Mouse (Mus musculus) layer of hippocampus, adult 18-20 months (tissue): ENCODE measurements at regions not wholly inside any gene's neighbourhood (a gene's known extent, or its start where the extent isn't known, plus 50 kb on each side); places are given as distances from the start of the nearest gene placed in this dataset.

ENCODE experiments used
- DNase-seq, 2 experiments: peaks; one replicate each; pipeline ENCODE4 v3.0.0; 2022; ENCODE audit warnings: low spot score in 2 of 2

DNA sequence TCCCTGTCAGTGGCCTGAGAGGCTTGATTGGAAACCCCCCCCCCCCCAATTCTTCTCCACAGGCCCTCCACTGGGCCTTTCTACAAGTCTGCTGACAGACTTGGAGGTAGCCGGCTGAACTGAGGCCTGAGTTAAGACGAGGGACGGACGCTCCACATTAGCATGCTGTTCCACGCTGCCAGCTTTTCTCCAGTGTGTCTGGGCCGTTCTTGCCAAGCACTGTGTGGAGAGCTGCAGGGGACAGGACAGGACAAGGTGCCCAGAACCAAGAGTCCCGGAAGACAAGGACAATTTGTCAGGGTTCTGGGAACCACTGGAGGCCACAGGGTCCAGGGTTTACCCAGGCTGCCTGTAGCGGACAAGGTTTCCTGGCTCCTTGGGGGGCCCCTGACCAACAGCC lies 261.9 kb downstream of the Bcor start:
- DNase-seq = peak in 1 of 2 experiments; percentile 27

DNA sequence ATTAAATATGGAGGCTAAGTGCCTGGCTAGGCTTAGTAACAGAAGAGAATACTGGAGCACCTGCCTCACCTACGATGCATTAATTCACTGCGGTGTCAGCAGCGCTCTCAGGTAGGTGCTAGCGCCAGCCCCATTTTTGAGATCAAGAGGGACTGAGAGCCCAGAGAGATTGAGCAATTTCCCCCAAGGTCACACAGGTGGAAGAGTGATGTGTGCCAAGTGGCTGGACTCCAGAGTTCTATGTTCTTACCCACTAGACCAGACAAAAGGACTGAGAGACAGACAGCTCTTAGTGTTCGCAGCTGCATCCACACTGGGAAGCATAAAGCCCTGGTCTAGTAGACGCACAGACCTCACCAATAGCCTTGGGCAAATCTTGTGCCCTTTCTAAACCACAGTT lies 261.1 kb downstream of the Bcor start:
- no peak for DNase-seq

DNA sequence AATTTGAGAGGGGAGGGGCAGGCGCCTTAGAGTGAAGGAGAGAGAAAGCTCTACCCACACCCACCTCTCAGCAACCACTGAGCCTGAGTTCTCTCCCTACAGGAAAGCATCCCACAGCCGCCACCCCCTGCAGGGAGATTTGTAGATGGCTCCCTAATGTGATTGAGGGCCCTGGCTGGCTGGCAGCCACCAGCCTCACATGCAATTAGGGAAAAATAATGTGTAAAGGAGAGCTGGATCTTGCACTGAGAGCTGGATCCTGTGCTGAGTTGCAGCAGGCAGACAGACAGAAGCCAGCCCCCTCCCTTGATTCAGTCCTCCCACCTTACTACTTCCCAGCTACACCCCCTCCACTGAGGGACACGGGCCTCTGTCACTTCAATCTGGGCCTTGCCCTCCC lies 260.2 kb downstream of the Bcor start:
- no peak for DNase-seq

DNA sequence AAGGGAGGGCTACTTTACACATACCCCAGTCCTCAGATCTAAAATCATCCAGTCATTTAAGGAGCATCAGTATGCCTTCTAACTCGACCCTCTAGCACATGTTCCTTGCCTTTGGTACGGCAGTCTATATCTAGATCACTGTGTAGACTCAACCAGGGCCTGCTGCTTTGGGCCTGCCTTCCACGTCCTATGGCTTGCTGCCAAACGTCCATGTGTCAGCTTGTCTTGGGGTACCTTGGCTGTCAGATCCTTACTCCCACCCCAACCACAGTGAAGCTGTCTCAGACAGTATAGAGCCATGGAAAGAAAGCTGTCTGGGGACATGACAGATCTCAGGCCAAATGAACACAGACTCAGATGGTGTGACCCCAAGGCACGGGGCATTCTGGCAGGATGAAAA lies 258.4 kb downstream of the Bcor start:
- DNase-seq = no peak

DNA sequence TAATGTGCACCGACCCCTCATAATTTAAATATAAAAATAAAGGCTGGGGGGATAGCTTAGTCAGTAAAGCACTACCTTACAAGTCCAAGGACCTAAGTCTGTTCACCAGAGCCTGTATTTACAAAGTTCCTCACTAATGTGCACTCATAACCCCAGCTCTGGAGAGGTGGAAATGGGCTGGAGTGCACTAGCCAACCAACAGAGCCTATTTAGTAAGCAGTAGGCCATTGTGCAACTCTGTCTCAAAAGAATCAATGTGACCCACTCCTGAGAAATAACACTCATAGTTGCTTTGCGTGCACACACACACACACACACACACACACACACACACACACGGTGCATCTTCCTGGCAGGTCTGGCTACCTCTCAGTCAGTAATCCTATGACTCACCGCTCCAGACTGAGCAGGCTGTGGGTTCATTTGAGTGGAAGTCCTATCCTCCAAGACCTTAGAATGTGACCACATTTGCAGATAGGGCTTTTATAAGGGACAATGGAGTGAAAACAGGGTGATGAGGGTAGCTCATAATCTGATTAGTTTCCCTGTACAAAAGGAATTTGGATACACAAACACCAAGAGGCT lies 256.9 kb downstream of the Bcor start:
- DNase-seq = no peak

DNA sequence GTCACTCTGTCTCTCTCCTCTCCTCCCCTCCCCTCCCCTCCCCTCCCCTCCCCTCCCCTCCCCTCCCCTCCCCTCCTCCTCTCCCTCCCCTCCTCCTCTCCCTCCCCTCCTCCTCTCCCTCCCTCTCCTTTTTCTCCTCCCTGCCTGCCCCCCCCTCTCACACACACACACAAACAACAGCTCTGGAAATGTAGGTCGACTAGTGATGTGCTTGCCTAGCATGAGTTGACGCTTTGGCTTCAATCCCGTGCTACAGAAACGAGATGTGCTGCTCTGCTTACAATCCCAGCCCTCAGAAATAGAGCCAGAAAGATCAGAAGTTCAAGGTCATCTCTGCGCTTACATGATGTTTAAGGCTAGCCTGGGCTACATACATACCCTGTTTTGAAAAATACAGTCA lies 254.9 kb downstream of the Bcor start:
- no peak for DNase-seq

DNA sequence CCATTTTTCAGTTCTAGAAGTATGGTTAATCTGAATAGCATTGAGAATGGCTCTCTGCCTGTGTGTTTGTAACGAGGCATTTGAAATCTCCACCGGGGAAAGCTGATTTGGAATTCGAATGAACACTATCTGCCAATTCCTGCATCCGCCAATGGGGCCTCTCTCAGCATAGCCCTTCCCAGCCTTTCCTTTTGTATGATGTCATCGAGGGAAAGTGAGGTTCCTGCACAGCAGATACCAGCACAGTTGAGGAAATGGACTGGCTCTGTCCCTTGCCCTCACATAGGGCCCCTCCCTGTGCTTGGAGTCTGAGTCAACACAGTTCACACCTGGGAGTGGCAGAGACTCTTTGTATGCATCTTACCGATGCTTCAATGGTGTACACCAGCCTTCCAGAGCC lies 253.0 kb downstream of the Bcor start:
- DNase-seq = peak in 1 of 2 experiments; percentile 15

DNA sequence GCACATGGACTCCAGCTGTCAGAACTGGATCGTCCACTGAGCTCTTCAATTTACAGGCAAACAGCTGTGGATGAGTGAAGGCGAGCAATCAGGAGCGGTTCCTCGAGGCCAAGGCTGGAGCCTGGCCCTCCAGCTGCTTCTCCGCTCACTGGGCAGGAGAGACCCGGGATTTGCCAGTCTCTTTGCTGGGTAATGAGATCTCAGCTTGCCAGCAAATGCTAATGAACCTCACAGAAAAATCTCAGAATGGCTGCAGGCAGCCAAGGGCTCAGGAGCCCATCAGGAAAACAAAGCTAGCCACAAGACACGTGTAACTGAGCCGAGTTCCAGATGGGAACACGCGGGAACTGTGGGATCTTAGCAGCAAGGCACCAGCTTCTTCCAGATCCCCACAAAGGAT lies 244.2 kb downstream of the Bcor start:
- peak in 1 of 2 experiments; percentile 17 for DNase-seq

DNA sequence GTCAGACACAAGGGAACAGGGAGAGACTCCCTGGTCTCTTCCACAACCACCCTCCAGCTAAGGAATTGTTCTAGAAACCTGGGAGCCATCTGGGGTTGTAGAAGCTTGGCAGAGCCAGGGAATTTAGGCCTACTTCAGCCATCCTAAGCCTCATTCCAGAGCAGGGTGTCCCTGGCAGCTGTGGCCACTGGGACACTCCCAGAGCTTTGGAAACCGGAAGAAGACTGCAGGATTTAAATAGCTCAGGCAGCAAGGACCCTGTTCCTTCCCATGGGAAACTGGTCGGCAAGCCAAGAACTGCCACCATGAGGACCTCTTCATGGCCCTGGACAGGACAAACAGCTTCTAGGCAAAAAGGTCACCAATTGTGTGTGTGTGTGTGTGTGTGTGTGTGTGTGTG lies 239.9 kb downstream of the Bcor start:
- DNase-seq = no peak

DNA sequence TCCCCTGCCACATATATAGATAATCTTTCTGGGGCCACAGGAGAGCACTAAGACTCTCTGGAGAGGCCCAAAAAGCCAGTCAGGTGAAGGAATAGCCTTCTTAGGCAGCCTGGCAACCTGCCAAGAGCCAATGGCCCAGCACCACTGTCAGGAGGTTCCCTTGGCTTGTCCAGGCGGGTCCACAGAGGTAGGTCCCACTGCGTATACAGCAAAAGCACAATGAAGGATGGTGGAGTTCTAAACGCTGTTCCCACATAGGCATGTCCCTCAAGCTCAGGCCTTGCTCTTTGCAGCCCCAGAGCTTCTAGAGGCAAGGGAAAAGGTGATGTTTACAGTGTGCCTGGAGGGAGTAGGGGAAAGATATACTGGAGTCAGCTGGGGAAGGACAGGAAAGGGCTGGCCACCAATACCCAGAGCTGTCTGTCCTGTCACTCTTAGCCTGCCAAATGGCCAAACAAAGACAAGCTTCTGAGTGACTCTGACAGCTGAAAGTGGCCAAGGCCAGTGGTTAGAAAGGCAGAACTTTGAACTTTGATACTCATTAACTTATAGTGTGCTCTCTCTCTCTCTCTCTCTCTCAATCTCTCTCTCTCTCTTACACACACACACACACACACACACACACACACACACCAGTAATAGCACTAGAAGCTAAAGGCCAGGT lies 235.4 kb downstream of the Bcor start:
- no peak for DNase-seq

DNA sequence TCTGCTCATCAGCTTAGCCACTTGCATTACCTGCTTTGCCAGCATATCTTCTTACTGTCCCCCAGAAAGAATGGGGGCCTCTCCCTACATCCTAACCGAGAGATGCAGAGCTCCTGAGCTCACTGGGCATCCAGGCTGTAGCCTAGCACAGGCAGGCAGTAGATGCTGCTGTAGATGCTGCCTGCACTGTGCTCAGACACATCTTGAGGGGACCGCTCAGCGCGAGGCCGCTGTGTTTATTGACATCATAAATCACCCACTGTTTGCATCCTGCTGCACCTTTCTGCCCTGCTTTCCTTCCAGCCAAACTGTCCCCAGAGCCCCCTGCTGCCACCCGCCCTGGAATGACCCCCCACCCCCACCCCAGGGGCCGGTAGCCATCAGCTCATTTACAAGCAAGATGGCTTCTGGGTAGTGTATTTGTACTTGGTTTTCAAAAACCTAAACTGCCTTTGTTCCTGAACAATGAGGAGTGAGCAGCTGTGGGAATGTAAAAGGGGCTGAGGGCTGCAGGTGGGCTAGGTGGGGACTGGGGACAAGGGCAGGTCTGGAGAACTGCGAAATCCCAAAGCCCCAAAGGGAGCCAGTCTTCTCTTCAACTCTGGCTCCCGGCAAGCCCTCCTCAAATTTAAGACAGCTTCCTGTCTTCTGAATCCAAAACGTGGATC lies 233.2 kb downstream of the Bcor start:
- DNase-seq = no peak

DNA sequence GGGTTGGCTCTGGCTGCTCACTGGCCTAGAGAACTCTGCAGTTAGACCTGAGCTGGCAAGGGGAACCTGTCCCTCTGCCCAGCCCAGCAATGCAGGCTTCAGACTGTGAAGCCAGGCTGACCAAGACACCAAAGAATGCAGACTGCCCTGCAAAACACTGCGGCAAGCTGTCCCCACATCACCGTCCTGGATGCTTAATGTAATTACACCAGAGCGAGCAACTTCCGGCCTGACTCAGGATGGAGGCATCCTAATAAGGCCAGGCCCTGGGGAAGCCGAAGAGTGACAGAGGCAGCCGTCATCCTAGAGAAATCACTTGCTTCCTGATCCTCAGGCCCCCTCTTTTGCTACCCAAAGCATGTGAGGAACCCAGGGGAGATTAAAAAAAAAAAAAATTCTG lies 230.7 kb downstream of the Bcor start:
- DNase-seq = no peak

DNA sequence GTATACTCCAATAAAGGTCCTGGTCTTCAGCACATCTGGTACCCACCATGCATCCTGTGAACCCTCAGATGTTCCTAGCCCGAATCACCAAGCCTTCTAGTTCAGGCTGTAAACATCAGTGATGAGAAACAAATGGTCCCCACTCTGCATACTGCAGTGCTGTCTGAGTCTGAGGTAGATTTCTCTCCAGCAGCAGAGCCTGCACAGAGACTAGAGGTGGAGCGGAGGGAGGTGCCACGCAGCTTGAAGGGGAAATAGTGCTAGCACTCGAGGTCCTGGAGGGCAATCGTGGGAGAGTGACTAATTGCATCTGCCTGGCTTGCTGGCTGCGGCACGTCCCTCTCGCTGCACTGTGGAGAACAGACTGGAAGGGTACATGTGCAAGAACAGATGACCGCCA lies 228.7 kb downstream of the Bcor start:
- no peak for DNase-seq

DNA sequence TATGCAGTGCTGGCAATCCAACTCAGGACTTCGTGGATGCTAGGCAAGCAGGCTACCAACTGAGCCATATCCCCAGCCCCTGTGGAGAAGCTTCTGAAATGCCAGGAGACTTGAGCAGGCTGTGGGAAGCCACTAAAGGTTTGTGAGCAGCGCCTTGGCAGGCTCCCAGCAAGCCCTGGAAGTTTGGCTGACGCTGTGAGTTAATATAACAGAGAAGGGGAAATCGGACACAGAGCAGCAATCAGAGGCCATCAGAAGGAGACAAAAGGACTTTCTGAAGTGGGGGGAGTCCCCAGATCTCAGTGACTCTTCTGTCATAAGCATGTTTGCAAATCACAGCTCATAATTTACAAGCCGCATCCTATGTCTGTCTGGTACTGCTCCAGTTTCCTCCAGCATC lies 224.8 kb downstream of the Bcor start:
- DNase-seq = peak in 1 of 2 experiments; percentile 28

DNA sequence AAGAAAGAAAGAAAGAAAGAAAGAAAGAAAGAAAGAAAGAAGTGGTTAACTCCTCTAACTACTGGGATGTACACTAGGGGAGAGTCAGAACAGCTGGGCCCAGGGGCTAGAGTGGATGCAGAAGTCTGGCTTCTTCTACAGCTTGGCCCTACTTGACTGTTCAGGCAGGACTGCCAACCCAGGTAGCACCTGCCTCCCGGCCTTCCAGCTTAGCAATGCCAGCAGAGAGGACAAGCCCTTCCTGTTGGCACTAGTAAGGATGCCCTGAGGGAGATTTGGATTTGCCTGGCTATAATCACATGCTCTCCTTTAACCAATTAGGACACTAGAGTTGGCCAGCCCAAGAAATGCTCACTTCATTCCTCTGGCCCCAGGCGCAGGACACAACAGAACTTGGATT lies 219.9 kb downstream of the Bcor start:
- DNase-seq = no peak

DNA sequence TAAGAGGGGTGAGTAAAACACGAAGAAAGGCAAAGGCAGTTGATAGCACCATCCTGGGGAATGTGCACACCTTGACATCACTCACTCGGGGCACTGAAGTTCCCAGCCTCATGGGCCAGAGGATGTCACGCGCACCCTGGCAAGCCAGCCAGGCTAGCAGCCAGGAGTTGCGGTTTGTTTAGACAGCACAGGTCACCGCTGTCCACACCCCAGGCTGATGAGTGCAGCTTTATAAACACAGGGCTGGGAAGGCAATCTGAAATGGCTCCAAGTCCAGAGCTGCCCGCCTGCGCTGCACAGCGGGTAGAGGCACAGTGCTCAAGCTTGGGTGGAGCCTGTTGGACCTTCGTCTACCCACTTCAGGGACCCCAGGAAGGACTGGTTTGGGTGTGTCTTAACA lies 216.8 kb downstream of the Bcor start:
- no peak for DNase-seq

DNA sequence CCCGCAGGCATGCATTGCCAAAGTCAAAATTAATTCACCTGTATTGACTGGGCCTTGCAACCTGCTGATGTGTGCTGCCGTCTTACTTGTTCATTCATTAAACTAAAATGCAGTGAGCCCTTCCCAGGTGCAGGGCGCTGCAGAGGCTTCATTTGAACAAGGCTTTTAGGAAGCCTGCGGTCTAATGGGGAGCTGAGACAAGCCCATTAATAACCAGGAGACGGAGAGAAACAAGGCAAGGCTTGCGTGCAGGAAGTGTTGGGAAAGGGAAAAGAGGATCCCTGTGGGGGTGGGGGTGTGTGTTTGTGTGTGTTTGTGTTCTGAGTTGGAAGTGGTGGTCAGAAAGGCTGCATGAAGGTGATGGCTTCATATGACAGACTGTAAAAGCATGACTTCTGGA lies 215.6 kb downstream of the Bcor start:
- no peak for DNase-seq

DNA sequence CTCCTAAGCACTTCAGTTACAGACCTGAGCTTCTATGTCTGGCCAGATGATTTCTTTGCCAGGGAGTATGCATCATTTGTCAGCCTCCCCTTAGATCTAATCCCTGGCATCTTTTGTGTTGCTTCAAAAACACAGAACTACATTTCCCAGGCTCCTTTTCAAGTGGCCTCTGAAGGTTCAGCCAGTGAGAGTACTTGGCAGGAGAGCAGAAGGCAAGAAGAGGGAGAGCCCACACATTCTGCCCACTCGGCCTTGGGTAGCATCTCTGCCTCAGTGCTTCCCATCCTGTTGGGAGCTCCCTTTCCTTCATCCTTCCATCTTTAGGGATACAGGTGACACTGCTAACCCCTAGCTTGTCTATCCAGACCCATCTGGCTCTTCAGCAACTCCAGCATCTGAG lies 214.9 kb downstream of the Bcor start:
- DNase-seq = peak in 1 of 2 experiments; percentile 6

DNA sequence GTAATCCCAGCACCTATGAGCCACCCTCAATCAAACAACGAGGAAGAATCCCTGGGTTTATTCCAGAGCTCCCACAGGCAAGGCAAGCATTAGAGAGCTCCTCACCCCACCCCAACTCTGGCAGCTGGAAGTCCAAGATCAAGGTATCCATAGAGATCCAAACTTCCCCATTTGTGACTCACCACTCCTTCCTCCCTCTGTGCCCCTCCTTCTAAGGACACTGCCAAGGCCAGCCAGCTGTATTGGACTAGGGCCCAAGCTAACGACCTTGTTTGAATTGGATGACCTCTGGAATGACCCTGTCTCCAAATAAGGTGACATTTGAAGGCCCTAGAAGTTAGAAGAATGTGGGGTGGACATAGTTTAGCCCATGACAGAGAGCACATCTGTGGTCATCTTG lies 208.0 kb downstream of the Bcor start:
- no peak for DNase-seq

DNA sequence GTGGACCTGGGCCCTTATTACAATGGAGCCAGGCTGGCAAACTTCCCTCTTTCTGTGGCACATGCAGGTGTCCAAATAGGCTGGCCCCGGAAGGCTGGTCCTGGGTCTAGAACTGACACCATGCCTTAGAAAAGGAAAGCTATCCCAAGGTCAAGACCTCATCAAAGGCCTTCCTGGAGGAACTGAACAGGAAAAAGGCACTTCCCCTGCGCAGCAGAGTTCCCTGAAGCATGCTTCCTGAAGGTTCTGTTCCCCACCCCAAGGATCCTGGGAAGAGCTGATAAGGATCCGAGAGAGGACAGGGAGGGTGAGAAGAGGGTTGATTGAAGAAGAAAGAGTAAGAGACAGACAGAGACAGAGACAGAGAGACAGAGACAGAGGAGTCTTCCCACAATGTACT lies 204.0 kb downstream of the Bcor start:
- no peak for DNase-seq

DNA sequence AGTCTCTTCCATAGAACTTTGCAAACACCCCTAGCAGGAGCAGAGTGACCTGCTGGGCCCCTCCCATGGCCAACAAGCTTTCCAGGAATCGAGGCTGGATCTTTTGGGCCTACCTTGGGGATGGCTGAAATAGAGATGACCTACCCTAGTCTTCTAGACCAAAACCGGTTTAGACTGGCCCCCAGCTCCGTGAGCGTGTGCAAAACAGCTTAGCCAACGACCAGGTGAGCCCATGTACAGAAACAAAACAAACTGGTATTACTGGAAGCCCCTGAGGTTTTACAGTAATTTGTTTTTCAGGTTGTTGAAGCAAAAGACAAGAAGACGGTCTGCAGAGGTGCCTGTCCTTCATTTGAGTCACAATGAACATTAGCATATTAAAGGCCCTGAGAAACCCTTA lies 203.1 kb downstream of the Bcor start:
- DNase-seq = no peak

DNA sequence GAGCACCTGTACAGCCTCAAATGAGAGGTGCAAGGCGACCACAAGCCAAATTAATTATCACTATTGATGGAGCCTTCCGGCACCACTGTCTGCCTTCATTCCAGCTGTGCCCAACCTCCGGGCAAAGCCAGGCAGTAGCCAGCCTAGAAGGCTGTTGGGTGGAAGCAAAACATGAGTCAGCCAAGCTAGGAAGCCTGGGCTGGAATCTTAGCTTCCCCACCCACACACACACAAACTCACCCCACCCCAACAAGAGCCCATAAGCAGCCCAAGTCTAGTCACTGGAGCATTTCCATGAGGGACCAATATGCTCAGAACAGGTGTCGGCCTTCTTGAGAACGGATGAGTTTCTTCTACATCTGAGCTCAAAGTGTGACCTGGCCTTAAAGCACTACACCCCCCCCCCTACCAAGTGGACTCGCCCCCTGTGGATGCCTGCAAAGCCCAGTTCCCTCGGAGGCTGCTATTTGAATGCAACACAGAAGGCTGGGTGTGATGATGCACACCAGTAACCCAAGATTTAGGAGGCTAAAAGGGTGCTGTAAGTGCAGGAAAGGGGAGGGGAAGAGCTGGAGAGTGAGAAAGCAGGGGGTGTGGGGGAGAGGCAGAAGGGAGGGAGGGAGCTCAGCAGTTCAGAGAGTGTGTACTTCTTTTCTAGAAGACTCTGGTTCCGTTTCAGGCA lies 200.1 kb downstream of the Bcor start:
- no peak for DNase-seq
